Mouse (Mus musculus) kidney, embryonic 16.5 days (tissue): ENCODE measurements at regions not wholly inside any gene's neighbourhood (a gene's known extent, or its start where the extent isn't known, plus 50 kb on each side); places are given as distances from the start of the nearest gene placed in this dataset.

Experiments used
- ATAC-seq: fragments of 200-750 bp; cut with Nextera tagmentation; 2 replicates; pipeline ENCODE4 v1.8.0; 2017; ENCODE audit warnings: moderate TSS enrichment; ENCODE audit not compliant: low FRiP score, low TSS enrichment
- H3K27ac ChIP-seq: fragments of 300-500 bp; sonication (generic); 2 replicates; pipeline ENCODE4 v1.5.1; 2014; ENCODE audit warnings: low read length
- H3K27me3 ChIP-seq: fragments of 300-500 bp; sonication (generic); 2 replicates; pipeline ENCODE4 v1.6.1; 2014; ENCODE audit warnings: low read length, control low read depth, mixed read lengths; ENCODE audit not compliant: insufficient read depth
- H3K36me3 ChIP-seq: fragments of 300-500 bp; sonication (generic); 2 replicates; pipeline ENCODE4 v1.6.1; 2014; ENCODE audit warnings: low read length, control low read depth, mixed read lengths; ENCODE audit not compliant: insufficient read depth
- H3K4me1 ChIP-seq: fragments of 300-500 bp; sonication (generic); 2 replicates; pipeline ENCODE4 v1.6.1; 2014; ENCODE audit warnings: low read length, control low read depth, mixed read lengths; ENCODE audit not compliant: insufficient read depth
- H3K4me2 ChIP-seq: fragments of 300-500 bp; sonication (generic); replicated peaks from 2 replicates; pipeline ENCODE4 v1.6.1; 2014; ENCODE audit warnings: low read depth, low read length
- H3K4me3 ChIP-seq: fragments of 300-500 bp; sonication (generic); 2 replicates; pipeline ENCODE4 v1.5.1; 2014; ENCODE audit warnings: mild to moderate bottlenecking, low read length
- H3K9ac ChIP-seq: fragments of 300-500 bp; sonication (generic); replicated peaks from 2 replicates; pipeline ENCODE4 v1.6.1; 2014; ENCODE audit warnings: low read length
- H3K9me3 ChIP-seq: fragments of 300-500 bp; sonication (generic); 2 replicates; pipeline ENCODE4 v1.6.1; 2016; ENCODE audit warnings: low read length, control low read depth
- WGBS: fragments of 180-500 bp; shearing (Covaris S2); extraction: QIAGEN DNeasy Blood & Tissue Kit; methylation state at CpG from one replicate; pipeline ENCODE4 v1.1.7; 2014; 5-methylcytosine and 5-hydroxymethylcytosine counted together

DNA sequence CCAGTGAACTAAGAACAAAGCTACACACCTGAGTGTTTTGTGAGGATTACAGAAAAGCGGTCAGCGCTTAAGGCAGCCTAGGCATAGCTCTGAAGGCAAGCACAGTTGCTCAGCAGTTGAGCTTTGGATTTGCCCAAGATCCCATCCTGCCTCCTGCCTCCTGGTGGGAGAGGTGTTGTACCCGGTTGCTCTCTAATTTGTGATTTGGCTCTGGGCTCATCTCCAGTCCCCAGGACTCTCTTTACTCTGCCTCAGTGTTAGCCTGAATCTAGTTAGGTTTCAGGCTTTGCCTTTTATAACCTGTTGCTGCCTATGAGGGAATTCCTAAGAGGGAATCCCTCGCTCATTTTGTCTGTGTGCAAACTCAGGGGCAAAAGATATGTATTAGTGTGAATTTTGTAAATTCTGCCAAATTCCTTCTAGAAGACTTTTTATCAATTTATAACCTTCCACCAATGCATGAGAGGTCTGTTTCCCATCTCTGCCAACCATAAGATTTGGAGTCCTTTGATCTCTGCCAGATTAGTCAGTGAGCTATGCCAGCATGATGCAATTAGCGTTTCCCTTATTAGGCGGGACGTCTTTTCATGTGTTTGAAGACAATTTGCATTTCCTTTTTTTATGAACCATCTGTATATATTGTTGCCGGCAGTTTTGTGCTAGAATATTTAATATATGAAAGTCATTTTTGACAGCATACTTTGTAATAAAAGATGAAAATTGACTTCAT, 176.4 kb downstream of the Gas1 start:
- Histone ChIP-seq H3K9me3 (no peaks in the 10 kb centered on the region), H3K4me2 (no peak overlapping the region), H3K27me3 (no peaks in the 10 kb centered on the region), H3K4me3 (no peak overlapping the region), H3K9ac (no peak overlapping the region), H3K27ac (no peak overlapping the region), H3K4me1 (peaks cover 6% of the 10 kb centered on the region; the same call in 1 of the 2 replicates), H3K36me3 (no peaks in the 10 kb centered on the region)
- 62% methylated on average over 8 of the region's 8 CpGs for WGBS
- ATAC-seq, result no peak

DNA sequence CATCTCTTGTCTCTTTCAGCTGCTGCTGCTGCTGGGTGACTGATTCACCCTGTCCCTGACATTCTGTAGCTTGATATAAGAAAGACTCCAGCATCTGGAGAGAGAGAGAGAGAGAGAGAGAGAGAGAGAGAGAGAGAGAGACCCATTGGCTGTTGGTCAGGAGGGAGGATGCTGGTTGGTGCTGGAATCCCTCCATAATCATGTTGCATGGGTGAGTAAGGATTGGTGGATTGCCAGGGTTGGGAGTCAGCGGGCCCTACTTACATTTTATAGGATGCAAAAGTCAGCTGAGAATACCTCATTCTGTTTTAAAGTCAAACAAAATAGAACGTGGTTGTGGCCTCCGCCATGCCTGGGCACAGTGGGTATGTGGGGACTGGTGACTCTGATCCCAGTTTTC, 174.5 kb upstream of the Tut7 start:
- Histone ChIP-seq H3K9ac (no peak overlapping the region), H3K4me1 (peaks cover 7% of the 10 kb centered on the region; the same call in 1 of the 2 replicates), H3K27ac (no peak overlapping the region), H3K36me3 (no peaks in the 10 kb centered on the region), H3K4me3 (no peak overlapping the region), H3K9me3 (no peaks in the 10 kb centered on the region), H3K27me3 (no peaks in the 10 kb centered on the region), H3K4me2 (no peak overlapping the region)
- ATAC-seq, result no peak
- 87% methylated on average over 3 of the region's 3 CpGs for WGBS

DNA sequence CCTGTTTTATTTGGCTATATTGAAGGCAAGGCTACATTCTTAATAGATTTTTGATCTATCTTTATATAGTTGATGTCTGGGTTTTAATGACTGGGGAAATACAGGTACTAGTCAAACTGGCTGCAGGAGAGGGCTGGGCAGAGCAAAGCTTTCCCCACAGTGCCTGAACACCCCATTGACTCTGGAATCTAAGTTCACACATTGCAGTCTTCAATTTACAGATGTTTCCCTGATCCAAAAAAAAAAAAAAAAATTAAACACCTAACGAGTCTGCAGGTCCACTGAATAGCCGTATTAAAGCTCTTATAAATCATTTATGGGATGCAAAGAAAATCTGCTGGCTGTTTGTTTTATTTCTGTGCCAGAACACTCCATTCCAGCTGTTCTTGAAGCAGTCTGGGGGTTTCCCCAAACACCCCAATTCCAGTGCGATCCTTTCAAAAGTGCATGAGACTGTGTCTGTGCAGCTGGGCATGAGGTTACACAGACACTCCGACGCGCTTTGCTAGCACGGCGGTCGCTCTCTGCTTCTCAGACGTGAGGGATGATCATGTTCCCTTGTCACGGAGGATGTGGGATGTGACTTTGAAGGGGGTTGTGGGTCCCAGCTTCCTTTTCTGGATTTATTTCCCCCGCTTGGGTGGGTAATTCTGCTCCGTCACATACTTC, 173.3 kb upstream of the Tut7 start:
- ATAC-seq, result peak; percentile 46; the same call in 1 of the 2 replicates
- peaks cover 9% of the 10 kb centered on the region for H3K4me1 ChIP-seq
- no peaks in the 10 kb centered on the region for H3K9me3 ChIP-seq
- H3K36me3 ChIP-seq, result no peaks in the 10 kb centered on the region
- H3K4me3 ChIP-seq, result no peak overlapping the region
- H3K27ac ChIP-seq, result 0 out of 2 replicates have a peak overlapping the region, but pooled peaks have one; percentile 16
- H3K9ac ChIP-seq, result no peak overlapping the region
- WGBS, result 33% methylated on average over 13 of the region's 13 CpGs
- 0 out of 2 replicates have a peak overlapping the region, but pooled peaks have one; percentile 12 for H3K4me2 ChIP-seq
- no peaks in the 10 kb centered on the region for H3K27me3 ChIP-seq

DNA sequence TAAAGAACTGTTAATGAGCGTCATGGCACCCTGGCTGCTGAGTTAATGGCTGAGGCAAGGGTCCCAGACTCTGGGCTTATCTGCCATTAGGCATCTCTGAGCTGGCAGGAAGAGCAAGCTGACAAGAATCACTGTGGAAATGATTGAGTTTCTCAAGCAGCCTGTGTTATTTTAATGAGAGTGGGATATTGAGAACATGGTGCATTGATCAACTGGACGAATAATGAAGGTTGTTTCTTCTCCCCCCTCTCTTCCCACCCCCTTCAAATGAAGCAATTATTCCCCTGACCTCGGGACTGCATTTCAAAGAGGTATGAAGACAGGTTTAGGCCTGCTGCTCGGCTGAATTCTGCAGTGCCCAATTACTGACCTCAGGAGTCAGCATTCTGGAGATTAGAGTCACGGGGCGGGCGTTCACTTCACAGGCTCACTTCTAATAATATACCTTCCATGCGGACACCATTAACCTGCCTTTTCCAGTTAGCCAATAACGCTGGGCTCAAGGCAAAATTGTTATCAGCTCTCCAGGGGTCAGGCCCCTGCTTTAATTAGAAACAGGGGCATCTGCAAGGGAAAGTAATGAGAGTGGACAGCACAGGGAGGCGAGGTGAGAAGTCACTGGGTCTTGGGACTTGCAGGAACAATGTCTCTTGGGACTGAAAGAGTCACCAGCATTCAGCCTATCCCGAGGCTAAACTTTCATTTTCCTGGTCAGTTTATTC, 170.0 kb upstream of the Tut7 start:
- H3K4me1 ChIP-seq, result peaks cover 17% of the 10 kb centered on the region
- WGBS, result 54% methylated on average over 11 of the region's 11 CpGs
- no peak overlapping the region for H3K9ac ChIP-seq
- H3K9me3 ChIP-seq, result no peaks in the 10 kb centered on the region
- ATAC-seq, result no peak
- H3K4me3 ChIP-seq, result no peak overlapping the region
- no peak overlapping the region for H3K27ac ChIP-seq
- H3K36me3 ChIP-seq, result no peaks in the 10 kb centered on the region
- H3K4me2 ChIP-seq, result no peak overlapping the region
- no peaks in the 10 kb centered on the region for H3K27me3 ChIP-seq

DNA sequence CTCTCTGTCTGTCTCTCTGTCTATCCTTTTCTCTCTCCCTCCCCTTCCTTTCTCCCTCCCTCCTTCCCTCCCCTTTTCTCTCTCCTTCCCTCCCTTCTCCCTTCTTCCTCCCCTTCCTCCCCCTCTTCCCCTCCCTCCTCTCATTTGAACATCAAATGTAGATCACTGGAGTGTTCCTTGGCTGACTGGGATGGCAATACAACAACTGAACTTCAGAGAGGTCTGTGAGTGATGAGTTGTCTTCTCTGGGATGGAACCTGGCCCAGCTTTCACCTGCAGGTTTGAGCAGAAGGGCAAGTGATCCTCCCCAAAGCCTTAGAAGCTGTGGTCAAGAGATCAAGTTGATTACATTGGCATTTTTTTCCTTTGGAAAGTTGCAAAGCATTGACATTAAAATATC, 169.4 kb upstream of the Tut7 start:
- H3K4me1 ChIP-seq, result peaks cover 17% of the 10 kb centered on the region
- ATAC-seq, result no peak
- no peaks in the 10 kb centered on the region for H3K36me3 ChIP-seq

DNA sequence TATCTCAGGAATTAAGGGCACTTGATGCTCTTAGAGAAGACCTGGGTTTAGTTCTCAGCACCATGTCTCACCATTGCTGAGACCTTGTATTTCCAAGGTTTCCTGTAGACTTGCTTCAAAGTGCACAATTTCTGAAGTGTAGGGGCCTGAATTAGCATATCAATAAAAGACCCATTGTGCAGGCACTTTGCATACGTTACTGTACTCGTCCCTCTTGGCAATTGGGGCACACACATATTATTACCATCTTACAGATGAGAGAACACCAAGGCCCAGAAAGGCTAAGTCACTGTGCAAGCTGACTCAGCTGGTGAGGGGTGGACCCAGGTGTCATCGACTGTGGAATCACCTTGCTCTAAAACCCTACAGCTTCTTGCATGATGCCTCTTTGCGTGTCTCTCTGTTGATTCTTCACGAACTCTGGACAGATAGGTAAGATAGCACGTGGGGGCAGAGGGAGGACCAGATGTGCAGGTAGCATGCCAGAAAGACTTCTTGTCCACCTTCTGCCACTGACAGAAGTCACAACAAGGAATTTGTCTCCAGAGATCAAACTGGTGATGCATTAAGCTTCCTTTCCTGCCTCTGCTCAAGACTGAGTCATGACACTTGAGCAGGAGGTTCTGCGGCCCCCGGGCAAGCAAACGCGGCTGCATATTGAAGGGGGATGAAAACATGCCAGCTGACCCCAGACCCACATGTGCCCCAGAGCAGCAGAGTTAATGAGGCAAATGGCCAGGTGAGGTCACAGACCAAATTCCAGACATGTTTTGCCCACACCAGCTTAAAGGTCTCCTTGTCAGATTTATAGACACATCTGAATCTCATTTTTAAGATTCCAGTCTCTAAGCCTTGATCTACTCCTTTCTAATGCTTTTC, 167.7 kb upstream of the Tut7 start:
- 0 out of 2 replicates have a peak, but pooled peaks have one; percentile 57 for ATAC-seq
- H3K27me3 ChIP-seq, result no peaks in the 10 kb centered on the region
- no peaks in the 10 kb centered on the region for H3K36me3 ChIP-seq
- no peak overlapping the region for H3K9ac ChIP-seq
- no peaks in the 10 kb centered on the region for H3K9me3 ChIP-seq
- H3K4me3 ChIP-seq, result no peak overlapping the region
- no peak overlapping the region for H3K4me2 ChIP-seq
- no peak overlapping the region for H3K27ac ChIP-seq
- WGBS, result 38% methylated on average over 10 of the region's 10 CpGs
- peaks cover 10% of the 10 kb centered on the region for H3K4me1 ChIP-seq

More for the DNA sequence above, 169.4 kb upstream of the Tut7 start:
- no peak overlapping the region for H3K9ac ChIP-seq
- no peak overlapping the region for H3K4me3 ChIP-seq
- no peaks in the 10 kb centered on the region for H3K27me3 ChIP-seq
- no peak overlapping the region for H3K27ac ChIP-seq
- H3K9me3 ChIP-seq, result no peaks in the 10 kb centered on the region
- no peak overlapping the region for H3K4me2 ChIP-seq

DNA sequence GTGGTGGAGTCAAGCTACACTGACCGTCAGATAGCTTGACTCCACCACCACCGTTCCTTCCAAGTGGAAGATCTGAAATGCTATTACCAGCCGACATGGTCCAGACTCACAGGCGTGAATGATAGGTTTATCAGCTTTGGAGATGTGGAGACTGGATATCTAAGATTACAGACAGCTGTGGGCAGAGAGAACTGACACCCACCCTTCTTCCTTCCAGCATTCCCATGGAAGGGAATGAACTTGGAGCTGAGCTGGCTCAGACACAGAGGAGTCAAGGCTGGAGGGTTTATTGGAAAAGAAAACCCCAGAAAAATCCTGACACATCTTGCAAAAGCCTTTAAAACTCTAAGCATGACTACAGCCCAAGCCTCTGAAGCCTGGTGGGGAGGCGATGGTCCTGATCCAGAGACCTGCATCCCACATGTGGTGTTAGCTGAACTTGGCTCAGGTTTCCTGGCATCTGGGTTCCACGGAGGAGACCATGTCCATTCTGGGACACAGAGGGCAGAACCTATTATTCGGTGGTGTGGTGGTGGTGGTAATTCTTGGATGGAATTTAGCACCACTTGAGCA, 165.5 kb upstream of the Tut7 start:
- Histone ChIP-seq H3K4me1 (peaks cover 10% of the 10 kb centered on the region), H3K9me3 (no peaks in the 10 kb centered on the region), H3K36me3 (no peaks in the 10 kb centered on the region), H3K9ac (no peak overlapping the region), H3K4me3 (no peak overlapping the region), H3K4me2 (no peak overlapping the region), H3K27me3 (no peaks in the 10 kb centered on the region), H3K27ac (no peak overlapping the region)
- no peak for ATAC-seq
- WGBS, result 47% methylated on average over 7 of the region's 7 CpGs

DNA sequence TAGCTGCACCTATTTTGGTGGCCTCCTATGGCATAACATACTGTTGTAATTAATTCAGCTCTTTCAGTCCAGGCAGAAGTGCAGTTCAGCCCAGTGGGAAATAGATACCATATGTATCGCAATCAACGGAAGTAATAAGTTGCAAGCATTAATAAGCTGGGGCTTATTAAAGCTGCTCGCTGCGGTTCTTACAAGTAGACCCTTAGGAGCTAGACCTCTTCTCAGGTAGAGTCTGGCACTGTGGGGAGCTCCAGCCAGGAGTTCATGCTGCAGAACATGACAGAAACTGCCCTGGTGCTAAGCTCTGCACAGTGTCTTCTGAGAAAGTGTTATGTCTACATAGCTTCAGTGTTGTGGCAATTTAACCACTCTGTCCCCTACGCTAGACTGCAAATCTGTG, 153.5 kb upstream of the Tut7 start:
- WGBS, result 91% methylated on average over 5 of the region's 5 CpGs
- peaks cover 6% of the 10 kb centered on the region; the same call in 1 of the 2 replicates for H3K4me1 ChIP-seq
- H3K9ac ChIP-seq, result no peak overlapping the region
- H3K9me3 ChIP-seq, result no peaks in the 10 kb centered on the region
- no peak overlapping the region for H3K4me3 ChIP-seq
- H3K27me3 ChIP-seq, result no peaks in the 10 kb centered on the region
- no peak for ATAC-seq
- H3K36me3 ChIP-seq, result no peaks in the 10 kb centered on the region
- no peak overlapping the region for H3K27ac ChIP-seq
- H3K4me2 ChIP-seq, result no peak overlapping the region

DNA sequence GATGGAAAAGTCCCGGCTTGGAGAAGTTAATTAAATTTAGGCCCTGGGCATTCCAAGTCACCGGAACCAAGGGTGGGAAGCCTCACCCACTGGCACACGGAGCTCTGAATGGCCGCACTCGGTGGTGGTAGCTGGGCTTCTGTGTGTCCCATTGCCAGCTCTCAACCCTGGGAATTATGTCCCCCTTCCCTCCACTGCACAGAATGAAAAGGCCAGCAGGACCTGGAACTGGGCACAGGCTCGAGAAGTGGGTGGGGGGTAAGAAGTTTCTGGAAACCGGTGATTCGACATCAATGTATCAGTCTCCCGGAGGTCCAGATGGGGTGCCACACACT, 149.1 kb upstream of the Tut7 start:
- no peak overlapping the region for H3K27ac ChIP-seq
- H3K9me3 ChIP-seq, result no peaks in the 10 kb centered on the region
- no peaks in the 10 kb centered on the region for H3K27me3 ChIP-seq
- no peaks in the 10 kb centered on the region for H3K36me3 ChIP-seq
- 55% methylated on average over 9 of the region's 9 CpGs for WGBS
- ATAC-seq, result 0 out of 2 replicates have a peak, but pooled peaks have one; percentile 10
- peaks cover 16% of the 10 kb centered on the region for H3K4me1 ChIP-seq
- H3K9ac ChIP-seq, result 0 out of 2 replicates have a peak overlapping the region, but pooled peaks have one; percentile 59
- H3K4me2 ChIP-seq, result peak overlapping the region; percentile 47
- H3K4me3 ChIP-seq, result peak overlapping the region; percentile 35; the same call in 1 of the 2 replicates
